Mouse (Mus musculus): ENCODE data around the gene Sec14l1. TPM values are rescaled to one million over a fixed set of nuclear protein-coding genes. Genes with fewer than 3 reads are reported as not detected.

Gene Sec14l1
- polyA plus RNA-seq, 1 experiment from 2014 or later: 46.7 TPM

- no peaks in the 10 kb centered on the region for H3K9me3 ChIP-seq
- peaks cover 14% of the 10 kb centered on the region for H3K36me3 ChIP-seq (replicated peaks)
- H3K27me3 ChIP-seq (ENCODE audit: poor library complexity, severe bottlenecking): no peaks in the 10 kb centered on the region
- no peak for DNase-seq (ENCODE audit: extremely low spot score, low spot score)
- 83% methylated on average over 10 of the region's 10 CpGs for WGBS
- no peak overlapping the region for H3K27ac ChIP-seq
- no peak overlapping the region for H3K4me3 ChIP-seq
- peaks cover 76% of the 10 kb centered on the region for H3K4me1 ChIP-seq
These were observed 9.6 kb downstream of the Sec14l1 start for GRCm38 (mm10) chr11:117124539-117124938.

- peaks cover 64% of the 10 kb centered on the region for H3K4me1 ChIP-seq
- 80% methylated on average over 13 of the region's 13 CpGs for WGBS
- peak overlapping the region; percentile 60 for H3K27ac ChIP-seq
- H3K9me3 ChIP-seq: no peaks in the 10 kb centered on the region
- no peak overlapping the region for H3K4me3 ChIP-seq
- DNase-seq (ENCODE audit: extremely low spot score, low spot score): no peak
- peaks cover 13% of the 10 kb centered on the region for H3K36me3 ChIP-seq (replicated peaks)
- H3K27me3 ChIP-seq (ENCODE audit: poor library complexity, severe bottlenecking): no peaks in the 10 kb centered on the region
These were observed 12.4 kb downstream of the Sec14l1 start for GRCm38 (mm10) chr11:117127250-117127837.

- H3K27me3 ChIP-seq (ENCODE audit: poor library complexity, severe bottlenecking): no peaks in the 10 kb centered on the region
These were observed 13.1 kb downstream of the Sec14l1 start for GRCm38 (mm10) chr11:117127931-117128548.

GRCm38 (mm10) chr11:117129473-117129872 lies 14.5 kb downstream of the Sec14l1 start:
- Histone ChIP-seq H3K27me3 (ENCODE audit: poor library complexity, severe bottlenecking) (no peaks in the 10 kb centered on the region), H3K9me3 (no peaks in the 10 kb centered on the region), H3K27ac (peak overlapping the region; percentile 72), H3K4me1 (peaks cover 44% of the 10 kb centered on the region), H3K36me3 (replicated peaks) (peaks cover 17% of the 10 kb centered on the region), H3K4me3 (no peak overlapping the region)
- DNase-seq (ENCODE audit: extremely low spot score, low spot score): no peak
- WGBS: 59% methylated on average over 11 of the region's 11 CpGs

More at GRCm38 (mm10) chr11:117127931-117128548, 13.1 kb downstream of the Sec14l1 start:
- H3K27ac ChIP-seq: peak overlapping the region; percentile 60
- peaks cover 57% of the 10 kb centered on the region for H3K4me1 ChIP-seq
- WGBS: 55% methylated on average over 12 of the region's 12 CpGs
- no peak for DNase-seq (ENCODE audit: extremely low spot score, low spot score)
- H3K36me3 ChIP-seq (replicated peaks): peaks cover 17% of the 10 kb centered on the region
- H3K9me3 ChIP-seq: no peaks in the 10 kb centered on the region
- no peak overlapping the region for H3K4me3 ChIP-seq

- 44% methylated on average over 8 of the region's 8 CpGs for WGBS
- no peak for DNase-seq (ENCODE audit: extremely low spot score, low spot score)
- Histone ChIP-seq H3K27ac (peak overlapping the region; percentile 72), H3K36me3 (replicated peaks) (peaks cover 17% of the 10 kb centered on the region), H3K4me1 (peaks cover 48% of the 10 kb centered on the region), H3K4me3 (no peak overlapping the region), H3K9me3 (no peaks in the 10 kb centered on the region), H3K27me3 (ENCODE audit: poor library complexity, severe bottlenecking) (no peaks in the 10 kb centered on the region)
These were observed 15.1 kb downstream of the Sec14l1 start for GRCm38 (mm10) chr11:117130068-117130467.

- peaks cover 56% of the 10 kb centered on the region for H3K4me1 ChIP-seq
- H3K4me3 ChIP-seq: no peak overlapping the region
- peak overlapping the region; percentile 30; the same call in 1 of the 2 replicates for H3K27ac ChIP-seq
- H3K36me3 ChIP-seq (replicated peaks): peaks cover 13% of the 10 kb centered on the region
- no peak for DNase-seq (ENCODE audit: extremely low spot score, low spot score)
- H3K27me3 ChIP-seq (ENCODE audit: poor library complexity, severe bottlenecking): no peaks in the 10 kb centered on the region
- WGBS: 65% methylated on average over 5 of the region's 5 CpGs
- no peaks in the 10 kb centered on the region for H3K9me3 ChIP-seq
These were observed 15.9 kb downstream of the Sec14l1 start for GRCm38 (mm10) chr11:117130888-117131287.

GRCm38 (mm10) chr11:117131450-117131849 lies 16.5 kb downstream of the Sec14l1 start:
- no peak for DNase-seq (ENCODE audit: extremely low spot score, low spot score)

GRCm38 (mm10) chr11:117134776-117135387 lies 19.9 kb downstream of the Sec14l1 start:
- H3K9me3 ChIP-seq: no peaks in the 10 kb centered on the region
- DNase-seq (ENCODE audit: extremely low spot score, low spot score): no peak
- peaks cover 13% of the 10 kb centered on the region for H3K36me3 ChIP-seq (replicated peaks)
- H3K4me3 ChIP-seq: peak overlapping the region; percentile 24; the same call in 1 of the 2 replicates
- H3K4me1 ChIP-seq: peaks cover 39% of the 10 kb centered on the region
- WGBS: 73% methylated on average over 23 of the region's 23 CpGs
- no peaks in the 10 kb centered on the region for H3K27me3 ChIP-seq (ENCODE audit: poor library complexity, severe bottlenecking)
- H3K27ac ChIP-seq: peak overlapping the region; percentile 78

More at GRCm38 (mm10) chr11:117131450-117131849, 16.5 kb downstream of the Sec14l1 start:
- peaks cover 61% of the 10 kb centered on the region for H3K4me1 ChIP-seq
- H3K9me3 ChIP-seq: no peaks in the 10 kb centered on the region
- no peak overlapping the region for H3K4me3 ChIP-seq
- WGBS: 97% methylated on average over 10 of the region's 10 CpGs
- H3K36me3 ChIP-seq (replicated peaks): peaks cover 13% of the 10 kb centered on the region
- no peak overlapping the region for H3K27ac ChIP-seq
- H3K27me3 ChIP-seq (ENCODE audit: poor library complexity, severe bottlenecking): no peaks in the 10 kb centered on the region

- H3K27ac ChIP-seq: peak overlapping the region; percentile 78
- H3K36me3 ChIP-seq (replicated peaks): peaks cover 13% of the 10 kb centered on the region
- peak overlapping the region; percentile 24; the same call in 1 of the 2 replicates for H3K4me3 ChIP-seq
- peak; percentile 43 for DNase-seq (ENCODE audit: extremely low spot score, low spot score)
- WGBS: 41% methylated on average over 17 of the region's 17 CpGs
- peaks cover 31% of the 10 kb centered on the region for H3K4me1 ChIP-seq
- H3K27me3 ChIP-seq (ENCODE audit: poor library complexity, severe bottlenecking): no peaks in the 10 kb centered on the region
- H3K9me3 ChIP-seq: no peaks in the 10 kb centered on the region
These were observed 20.7 kb downstream of the Sec14l1 start for GRCm38 (mm10) chr11:117135457-117136290.

GRCm38 (mm10) chr11:117136880-117137279 lies 21.9 kb downstream of the Sec14l1 start:
- Histone ChIP-seq H3K27ac (no peak overlapping the region), H3K4me3 (no peak overlapping the region), H3K4me1 (peaks cover 25% of the 10 kb centered on the region), H3K9me3 (no peaks in the 10 kb centered on the region), H3K27me3 (ENCODE audit: poor library complexity, severe bottlenecking) (no peaks in the 10 kb centered on the region), H3K36me3 (replicated peaks) (peaks cover 20% of the 10 kb centered on the region)
- WGBS: 86% methylated on average over 14 of the region's 14 CpGs
- DNase-seq (ENCODE audit: extremely low spot score, low spot score): no peak

- Histone ChIP-seq H3K27me3 (ENCODE audit: poor library complexity, severe bottlenecking) (no peaks in the 10 kb centered on the region), H3K4me3 (no peak overlapping the region), H3K36me3 (replicated peaks) (peaks cover 27% of the 10 kb centered on the region), H3K4me1 (peaks cover 25% of the 10 kb centered on the region), H3K9me3 (no peaks in the 10 kb centered on the region), H3K27ac (no peak overlapping the region)
- WGBS: 92% methylated on average over 9 of the region's 9 CpGs
- no peak for DNase-seq (ENCODE audit: extremely low spot score, low spot score)
These were observed 23.3 kb downstream of the Sec14l1 start for GRCm38 (mm10) chr11:117138213-117138761.

- Histone ChIP-seq H3K27ac (no peak overlapping the region), H3K27me3 (ENCODE audit: poor library complexity, severe bottlenecking) (no peaks in the 10 kb centered on the region), H3K4me1 (peaks cover 25% of the 10 kb centered on the region), H3K36me3 (replicated peaks) (peaks cover 33% of the 10 kb centered on the region), H3K9me3 (no peaks in the 10 kb centered on the region), H3K4me3 (no peak overlapping the region)
- 89% methylated on average over 12 of the region's 12 CpGs for WGBS
- DNase-seq (ENCODE audit: extremely low spot score, low spot score): no peak
These were observed 24.0 kb downstream of the Sec14l1 start for GRCm38 (mm10) chr11:117138795-117139463.

Data from forebrain, embryonic 10.5 days (tissue).